Comparison of ENCODE assay signal across 32 mouse cellular contexts in genomic region chr19:4083316-4083715, GRCm38 (mm10). TPM values are rescaled to one million over a fixed set of nuclear protein-coding genes. Genes with fewer than 3 reads are reported as not detected.
A peak's percentile ranks its signal among the peaks of the same experiment; 100 is the strongest.
DNase-seq lines count a peak whose midpoint lies in the region; ATAC-seq and TF ChIP-seq lines count a peak whose summit lies in the region.
"Had no signal": no experiment of that assay in that cellular context is flagged by ENCODE, and none has a peak within 500 bp of the region (broad histone marks: within the 10 kb centered on the region; RNA-seq: fewer than 3 reads in every experiment).

No protein-coding gene starts in this region.

- WGBS in cerebellum, adult 2 months: 51% methylated on average over 7 of the region's 7 CpGs
- 78% methylated on average over 7 of the region's 7 CpGs for WGBS in embryonic facial prominence, embryonic 13.5 days
- WGBS in embryonic facial prominence, embryonic 10.5 days: 76% methylated on average over 7 of the region's 7 CpGs
- 88% methylated on average over 7 of the region's 7 CpGs for WGBS in limb, embryonic 10.5 days

- H3K4me2 ChIP-seq in embryonic facial prominence, embryonic 13.5 days: no peak overlapping the region
- H3K4me2 ChIP-seq: embryonic facial prominence, embryonic 15.5 days; forebrain, embryonic 12.5 days; forebrain, embryonic 15.5 days; heart, embryonic 13.5 days; hindbrain, embryonic 14.5 days had no signal

- no peak for TF ChIP-seq POLR2A in cerebellum, adult 2 months (IDR thresholded peaks at IDR 0.05; ENCODE audit: borderline replicate concordance, insufficient read depth, low read length)

- H3K9ac ChIP-seq in embryonic facial prominence, embryonic 13.5 days: 0 out of 2 replicates have a peak overlapping the region, but pooled peaks have one; percentile 32
- H3K9ac ChIP-seq: embryonic facial prominence, embryonic 15.5 days; forebrain, embryonic 12.5 days; forebrain, embryonic 15.5 days; hindbrain, embryonic 14.5 days had no signal

- H3K27ac ChIP-seq in cerebellum, adult 2 months (ENCODE audit: insufficient read depth, low read length): peak overlapping the region; percentile 94
- H3K27ac ChIP-seq in embryonic facial prominence, embryonic 13.5 days: no peak overlapping the region
- no peak overlapping the region for H3K27ac ChIP-seq in embryonic facial prominence, embryonic 10.5 days (replicated peaks)
- 0 out of 2 replicates have a peak overlapping the region, but pooled peaks have one; percentile 9 for H3K27ac ChIP-seq in limb, embryonic 10.5 days
- H3K27ac ChIP-seq: embryonic facial prominence, embryonic 15.5 days; forebrain, embryonic 12.5 days; forebrain, embryonic 15.5 days; heart, embryonic 13.5 days; hindbrain, embryonic 14.5 days; hindbrain, postnatal 0 days had no signal

- H3K9me3 ChIP-seq in embryonic facial prominence, embryonic 13.5 days: no peaks in the 10 kb centered on the region
- no peaks in the 10 kb centered on the region for H3K9me3 ChIP-seq in embryonic facial prominence, embryonic 10.5 days
- H3K9me3 ChIP-seq in limb, embryonic 10.5 days (replicated peaks): no peaks in the 10 kb centered on the region
- H3K9me3 ChIP-seq: embryonic facial prominence, embryonic 15.5 days; forebrain, embryonic 12.5 days; forebrain, embryonic 15.5 days; heart, embryonic 13.5 days had no signal

- H3K4me3 ChIP-seq in cerebellum, adult 2 months (replicated peaks; ENCODE audit: insufficient read depth, low read depth, low read length): no peak overlapping the region
- no peak overlapping the region for H3K4me3 ChIP-seq in embryonic facial prominence, embryonic 13.5 days
- H3K4me3 ChIP-seq in embryonic facial prominence, embryonic 10.5 days: no peak overlapping the region
- no peak overlapping the region for H3K4me3 ChIP-seq in limb, embryonic 10.5 days
- H3K4me3 ChIP-seq: embryonic facial prominence, embryonic 15.5 days; forebrain, embryonic 12.5 days; forebrain, embryonic 15.5 days; heart, embryonic 13.5 days had no signal

- H3K4me1 ChIP-seq in cerebellum, adult 2 months (ENCODE audit: control insufficient read depth, insufficient read depth, low read length): peaks cover 52% of the 10 kb centered on the region
- H3K4me1 ChIP-seq in embryonic facial prominence, embryonic 13.5 days: 0 out of 2 replicates have a peak, but pooled peaks cover 3% of the 10 kb centered on the region
- H3K4me1 ChIP-seq in embryonic facial prominence, embryonic 10.5 days: peaks cover 6% of the 10 kb centered on the region
- peaks cover 5% of the 10 kb centered on the region for H3K4me1 ChIP-seq in limb, embryonic 10.5 days
- H3K4me1 ChIP-seq: embryonic facial prominence, embryonic 15.5 days; forebrain, embryonic 12.5 days; forebrain, embryonic 15.5 days had no signal

- no peak for TF ChIP-seq CTCF in cerebellum, adult 2 months (IDR thresholded peaks at IDR 0.05; ENCODE audit: borderline replicate concordance, insufficient read depth, low read depth, low read length)

- H3K36me3 ChIP-seq in embryonic facial prominence, embryonic 13.5 days: no peaks in the 10 kb centered on the region
- H3K36me3 ChIP-seq in embryonic facial prominence, embryonic 10.5 days (replicated peaks): no peaks in the 10 kb centered on the region
- H3K36me3 ChIP-seq in limb, embryonic 10.5 days: no peaks in the 10 kb centered on the region
- H3K36me3 ChIP-seq: embryonic facial prominence, embryonic 15.5 days; forebrain, embryonic 12.5 days; forebrain, embryonic 15.5 days; heart, embryonic 13.5 days had no signal

- no peak for ATAC-seq in embryonic facial prominence, embryonic 13.5 days (ENCODE audit: insufficient number of reproducible peaks, insufficient read depth, low FRiP score, low TSS enrichment, low read depth)
- ATAC-seq: activated CD4-positive, CD25-positive, alpha-beta regulatory T cell, adult 4 months; CD4-positive, CD25-positive, alpha-beta regulatory T cell, adult 4 months; forebrain, embryonic 15.5 days; hindbrain, postnatal 0 days; inflammation-experienced regulatory T-cells, adult 6 months; intestine, embryonic 16.5 days had no signal

- no peaks in the 10 kb centered on the region for H3K27me3 ChIP-seq in cerebellum, adult 2 months (ENCODE audit: control insufficient read depth, insufficient read depth, low read length)
- 0 out of 2 replicates have a peak, but pooled peaks cover 7% of the 10 kb centered on the region for H3K27me3 ChIP-seq in embryonic facial prominence, embryonic 13.5 days
- H3K27me3 ChIP-seq in embryonic facial prominence, embryonic 10.5 days (replicated peaks; ENCODE audit: low read depth, poor library complexity, severe bottlenecking): peaks cover 16% of the 10 kb centered on the region
- peaks cover 17% of the 10 kb centered on the region; the same call in 1 of the 2 replicates for H3K27me3 ChIP-seq in limb, embryonic 10.5 days (ENCODE audit: low read depth, poor library complexity, severe bottlenecking)
- H3K27me3 ChIP-seq: embryonic facial prominence, embryonic 15.5 days; forebrain, embryonic 15.5 days had no signal

- DNase-seq in cerebellum, adult 2 months: peak in 1 of 2 experiments; percentile 39
- DNase-seq in cerebellum, postnatal 10 days: no peak
- no peak for DNase-seq in embryonic facial prominence, embryonic 10.5 days (ENCODE audit: low spot score)
- DNase-seq in retina, postnatal 1 day: peak; percentile 26
- DNase-seq in retina, embryonic 14.5 days (ENCODE audit: low spot score): no peak
- no peak for DNase-seq in limb, embryonic 10.5 days (ENCODE audit: low spot score)
- DNase-seq in gastrocnemius, postnatal 10 days: no peak
- DNase-seq: adrenal gland, adult 8-10 months; gastrocnemius, postnatal 14 days; heart, adult 18-20 months; heart, postnatal 14 days; heart, postnatal 4 days; kidney, adult 18-20 months; kidney, adult 9 months had no signal

RNA-seq across cellular contexts. Expression of gene Cabp2, which starts 1.9 kb away (rescaled TPM):
- 5.5 and 8.0 TPM in 2 replicates for polyA plus RNA-seq in cerebellum, adult 2 months (2012; rRNA removed)
- not detected in 2 replicates for polyA plus RNA-seq in embryonic facial prominence, embryonic 13.5 days (2015; fragmentation: Nextera tagmentation; extraction: Ambion mirVana)
- polyA plus RNA-seq in embryonic facial prominence, embryonic 10.5 days (2016; fragmentation: Nextera tagmentation; extraction: Ambion mirVana): not detected in 2 replicates
- not detected in 2 replicates for polyA plus RNA-seq in limb, embryonic 10.5 days (2016; fragmentation: Nextera tagmentation; extraction: Ambion mirVana)
- total RNA-seq in gastrocnemius, postnatal 10 days (2021): not detected
- total RNA-seq: adrenal gland, adult 8-10 months; common myeloid progenitor, adult 5-6 weeks; ES-E14; gastrocnemius, adult 18-20 months; gastrocnemius, postnatal 14 days; gastrocnemius, postnatal 4 days; heart, adult 18-20 months; heart, postnatal 14 days; heart, postnatal 4 days; hindbrain, postnatal 0 days had no signal
- polyA plus RNA-seq: activated CD4-positive, CD25-positive, alpha-beta regulatory T cell, adult 4 months; C2C12; CD4-positive, CD25-positive, alpha-beta regulatory T cell, adult 4 months; embryonic facial prominence, embryonic 15.5 days; forebrain, embryonic 12.5 days; forebrain, embryonic 15.5 days; heart, embryonic 13.5 days; heart, embryonic 16.5 days; hindbrain, embryonic 11.5 days; hindbrain, embryonic 14.5 days; hindbrain, postnatal 0 days; inflammation-experienced regulatory T-cells, adult 6 months had no signal

RNA-seq across cellular contexts. Expression of gene Cdk2ap2, which starts 13.7 kb away (rescaled TPM):
- 88.7 and 97.0 TPM in 2 replicates for polyA plus RNA-seq in cerebellum, adult 2 months (2012; rRNA removed)
- polyA plus RNA-seq in embryonic facial prominence, embryonic 13.5 days (2015; fragmentation: Nextera tagmentation; extraction: Ambion mirVana): 55.6 and 62.3 TPM in 2 replicates
- polyA plus RNA-seq in embryonic facial prominence, embryonic 10.5 days (2016; fragmentation: Nextera tagmentation; extraction: Ambion mirVana): 77.2 and 80.2 TPM in 2 replicates
- 86.7 and 87.0 TPM in 2 replicates for polyA plus RNA-seq in limb, embryonic 10.5 days (2016; fragmentation: Nextera tagmentation; extraction: Ambion mirVana)
- total RNA-seq in gastrocnemius, postnatal 10 days (2021): 10 to 100 TPM; 18.1 to 18.2 TPM

RNA-seq across cellular contexts. Expression of gene Pitpnm1, which starts 16.5 kb away (rescaled TPM):
- 568 and 602 TPM in 2 replicates for polyA plus RNA-seq in cerebellum, adult 2 months (2012; rRNA removed)
- polyA plus RNA-seq in embryonic facial prominence, embryonic 13.5 days (2015; fragmentation: Nextera tagmentation; extraction: Ambion mirVana): 6.4 and 8.3 TPM in 2 replicates
- polyA plus RNA-seq in embryonic facial prominence, embryonic 10.5 days (2016; fragmentation: Nextera tagmentation; extraction: Ambion mirVana): 9.9 and 11.0 TPM in 2 replicates
- polyA plus RNA-seq in limb, embryonic 10.5 days (2016; fragmentation: Nextera tagmentation; extraction: Ambion mirVana): 5.9 and 7.9 TPM in 2 replicates
- total RNA-seq in gastrocnemius, postnatal 10 days (2021): 1 to 10 TPM; 4.2 to 5.5 TPM

RNA-seq across cellular contexts. Expression of gene Gstp3, which starts 23.9 kb away (rescaled TPM):
- polyA plus RNA-seq in cerebellum, adult 2 months (2012; rRNA removed): not detected in 2 replicates
- polyA plus RNA-seq in embryonic facial prominence, embryonic 13.5 days (2015; fragmentation: Nextera tagmentation; extraction: Ambion mirVana): 0.32 and 0.41 TPM in 2 replicates
- not detected in 2 replicates for polyA plus RNA-seq in embryonic facial prominence, embryonic 10.5 days (2016; fragmentation: Nextera tagmentation; extraction: Ambion mirVana)
- not detected in 2 replicates for polyA plus RNA-seq in limb, embryonic 10.5 days (2016; fragmentation: Nextera tagmentation; extraction: Ambion mirVana)
- under 1 TPM in 1 of 2 experiments, not detected in 1; 0.79 TPM for total RNA-seq in gastrocnemius, postnatal 10 days (2021)
- total RNA-seq: gastrocnemius, adult 18-20 months; gastrocnemius, postnatal 14 days; heart, adult 18-20 months; heart, postnatal 14 days; heart, postnatal 4 days; hindbrain, postnatal 0 days had no signal
- polyA plus RNA-seq: forebrain, embryonic 12.5 days; forebrain, embryonic 15.5 days; hindbrain, embryonic 11.5 days; hindbrain, embryonic 14.5 days; hindbrain, postnatal 0 days had no signal

RNA-seq across cellular contexts. Expression of gene Gstp2, which starts 37.5 kb away (rescaled TPM):
- 8.0 and 10.0 TPM in 2 replicates for polyA plus RNA-seq in cerebellum, adult 2 months (2012; rRNA removed)
- polyA plus RNA-seq in embryonic facial prominence, embryonic 13.5 days (2015; fragmentation: Nextera tagmentation; extraction: Ambion mirVana): 1.2 and 3.4 TPM in 2 replicates
- 3.7 and 9.1 TPM in 2 replicates for polyA plus RNA-seq in embryonic facial prominence, embryonic 10.5 days (2016; fragmentation: Nextera tagmentation; extraction: Ambion mirVana)
- polyA plus RNA-seq in limb, embryonic 10.5 days (2016; fragmentation: Nextera tagmentation; extraction: Ambion mirVana): 0.62 and 0.88 TPM in 2 replicates
- 10 to 100 TPM; 61.6 to 63.6 TPM for total RNA-seq in gastrocnemius, postnatal 10 days (2021)

Comparison
In these comparisons a context has a peak if more than half of its experiments do, and no peak if none do; other contexts are left out.
1. H3K27ac ChIP-seq: peak in cerebellum, adult 2 months (single experiment) and limb, embryonic 10.5 days (single experiment); none in embryonic facial prominence, embryonic 13.5 days (single experiment) and embryonic facial prominence, embryonic 10.5 days (single experiment).
2. RNA of gene Pitpnm1, which starts 16.5 kb away (polyA plus RNA-seq): 568 to 602 TPM in cerebellum, adult 2 months; 9.9 to 11.0 TPM in embryonic facial prominence, embryonic 10.5 days, 5.9 to 7.9 TPM in limb, embryonic 10.5 days and 6.4 to 8.3 TPM in embryonic facial prominence, embryonic 13.5 days; every median in the first group is over 10 times any median in the second.